Mouse (Mus musculus) stomach, embryonic 16.5 days (tissue): ENCODE results near the gene Scyl1. TPM values are rescaled to one million over a fixed set of nuclear protein-coding genes. Genes with fewer than 3 reads are reported as not detected.
A peak's percentile ranks its signal among the peaks of the same experiment; 100 is the strongest.

ENCODE experiments used
- ATAC-seq: fragments of 200-750 bp; cut with Nextera tagmentation; 2 replicates; pipeline ENCODE4 v1.8.0; 2017; ENCODE audit warnings: moderate number of reproducible peaks, moderate TSS enrichment; ENCODE audit not compliant: insufficient read depth, low FRiP score
- H3K27ac ChIP-seq: fragments of 300-500 bp; sonication (generic); 2 replicates; pipeline ENCODE4 v1.5.1; 2014; ENCODE audit warnings: low read length
- H3K27me3 ChIP-seq: fragments of 300-500 bp; sonication (generic); 2 replicates; pipeline ENCODE4 v1.6.1; 2014; ENCODE audit warnings: low read length, control low read depth, mixed read lengths; ENCODE audit not compliant: control insufficient read depth, insufficient read depth
- H3K36me3 ChIP-seq: fragments of 300-500 bp; sonication (generic); 2 replicates; pipeline ENCODE4 v1.6.1; 2014; ENCODE audit warnings: low read length; ENCODE audit not compliant: control insufficient read depth, insufficient read depth
- H3K4me1 ChIP-seq: fragments of 300-500 bp; sonication (generic); 2 replicates; pipeline ENCODE4 v1.6.1; 2014; ENCODE audit warnings: low read length, control low read depth, mixed read lengths; ENCODE audit not compliant: control insufficient read depth, insufficient read depth
- H3K4me2 ChIP-seq: fragments of 300-500 bp; sonication (generic); 2 replicates; pipeline ENCODE4 v1.6.1; 2014; ENCODE audit warnings: low read depth, low read length, mixed read lengths
- H3K4me3 ChIP-seq: fragments of 300-500 bp; sonication (generic); replicated peaks from 2 replicates; pipeline ENCODE4 v1.5.1; 2014; ENCODE audit warnings: mild to moderate bottlenecking, low read length
- H3K9ac ChIP-seq: fragments of 300-500 bp; sonication (generic); 2 replicates; pipeline ENCODE4 v1.6.1; 2014; ENCODE audit warnings: low read length
- H3K9me3 ChIP-seq: fragments of 300-500 bp; sonication (generic); replicated peaks from 2 replicates; pipeline ENCODE4 v1.6.1; 2016; ENCODE audit warnings: low read length, control low read depth; ENCODE audit not compliant: control insufficient read depth
- WGBS: fragments of 180-500 bp; shearing (Covaris S2); extraction: QIAGEN DNeasy Blood & Tissue Kit; methylation state at CpG from one replicate; pipeline ENCODE4 v1.1.7; 2014; 5-methylcytosine and 5-hydroxymethylcytosine counted together
- polyA plus RNA-seq: library from polyadenylated mRNA; unstranded; fragments of >200 nt; fragmentation: Nextera tagmentation; extraction: Ambion mirVana; gene quantifications from 2 replicates; pipeline ENCODE4 v1.2.1, GENCODE M21; 2015

The Scyl1 gene
- polyA plus RNA-seq, 1 experiment from 2014 or later = 66.3 TPM

DNA sequence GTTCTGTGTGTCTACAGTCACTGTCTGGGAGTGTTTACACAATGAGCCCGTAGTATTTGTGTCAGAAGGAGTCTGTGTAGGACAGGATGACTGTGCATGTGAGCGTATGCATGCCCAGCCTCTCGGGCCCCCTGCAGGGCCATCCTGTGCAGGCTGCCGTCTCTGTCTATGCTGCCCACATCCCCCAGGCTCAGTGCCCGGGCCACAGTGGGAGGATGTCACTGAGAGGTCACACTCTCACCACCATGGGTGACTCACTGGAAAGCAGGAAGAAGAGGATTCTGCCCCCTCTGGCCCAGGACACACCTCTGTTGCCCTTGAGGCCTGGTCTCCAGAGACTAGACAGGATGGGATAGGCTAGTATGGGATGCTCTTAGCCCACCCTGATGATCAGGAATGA is 27.6 kb downstream of the Scyl1 start:
- Histone ChIP-seq H3K36me3 (no peaks in the 10 kb centered on the region), H3K9me3 (no peaks in the 10 kb centered on the region), H3K4me1 (peaks cover 29% of the 10 kb centered on the region), H3K27ac (no peak overlapping the region), H3K9ac (0 out of 2 replicates have a peak overlapping the region, but pooled peaks have one; percentile 95), H3K4me3 (no peak overlapping the region), H3K4me2 (no peak overlapping the region), H3K27me3 (no peaks in the 10 kb centered on the region)
- WGBS = 50% methylated on average over 5 of the region's 5 CpGs
- ATAC-seq = no peak

DNA sequence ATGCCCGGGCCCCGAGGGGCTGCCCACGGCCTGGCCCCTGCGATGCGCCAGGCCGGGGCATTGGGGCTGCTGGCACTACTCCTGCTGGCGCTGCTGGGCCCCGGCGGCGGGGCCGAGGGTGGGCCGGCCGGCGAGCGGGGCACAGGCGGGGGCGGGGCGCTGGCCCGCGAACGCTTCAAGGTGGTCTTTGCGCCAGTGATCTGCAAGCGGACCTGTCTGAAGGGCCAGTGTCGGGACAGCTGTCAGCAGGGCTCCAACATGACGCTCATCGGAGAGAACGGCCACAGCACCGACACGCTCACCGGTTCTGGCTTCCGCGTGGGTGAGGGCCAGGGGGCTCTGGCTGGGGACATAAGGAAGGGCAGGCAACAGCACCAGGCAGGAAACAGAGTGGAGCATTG is 29.0 kb downstream of the Scyl1 start:
- Histone ChIP-seq H3K27me3 (no peaks in the 10 kb centered on the region), H3K4me1 (peaks cover 29% of the 10 kb centered on the region), H3K36me3 (no peaks in the 10 kb centered on the region), H3K4me2 (peak overlapping the region; percentile 96), H3K9ac (peak overlapping the region; percentile 95), H3K9me3 (no peaks in the 10 kb centered on the region), H3K4me3 (peak overlapping the region; percentile 73), H3K27ac (peak overlapping the region; percentile 95)
- ATAC-seq = peak; percentile 5; the same call in 1 of the 2 replicates
- 2% methylated on average over 32 of the region's 32 CpGs for WGBS

- Histone ChIP-seq H3K4me3 (peak overlapping the region; percentile 73), H3K9ac (peak overlapping the region; percentile 95), H3K4me2 (peak overlapping the region; percentile 96), H3K9me3 (no peaks in the 10 kb centered on the region), H3K4me1 (peaks cover 29% of the 10 kb centered on the region), H3K36me3 (no peaks in the 10 kb centered on the region), H3K27me3 (peaks cover 2% of the 10 kb centered on the region; the same call in 1 of the 2 replicates), H3K27ac (peak overlapping the region; percentile 95)
- peak; percentile 87 for ATAC-seq
- under 1% methylated on average over 55 of the region's 55 CpGs for WGBS
These were observed 29.5 kb downstream of the Scyl1 start for GRCm38 (mm10) chr19:5741641-5742240.

DNA sequence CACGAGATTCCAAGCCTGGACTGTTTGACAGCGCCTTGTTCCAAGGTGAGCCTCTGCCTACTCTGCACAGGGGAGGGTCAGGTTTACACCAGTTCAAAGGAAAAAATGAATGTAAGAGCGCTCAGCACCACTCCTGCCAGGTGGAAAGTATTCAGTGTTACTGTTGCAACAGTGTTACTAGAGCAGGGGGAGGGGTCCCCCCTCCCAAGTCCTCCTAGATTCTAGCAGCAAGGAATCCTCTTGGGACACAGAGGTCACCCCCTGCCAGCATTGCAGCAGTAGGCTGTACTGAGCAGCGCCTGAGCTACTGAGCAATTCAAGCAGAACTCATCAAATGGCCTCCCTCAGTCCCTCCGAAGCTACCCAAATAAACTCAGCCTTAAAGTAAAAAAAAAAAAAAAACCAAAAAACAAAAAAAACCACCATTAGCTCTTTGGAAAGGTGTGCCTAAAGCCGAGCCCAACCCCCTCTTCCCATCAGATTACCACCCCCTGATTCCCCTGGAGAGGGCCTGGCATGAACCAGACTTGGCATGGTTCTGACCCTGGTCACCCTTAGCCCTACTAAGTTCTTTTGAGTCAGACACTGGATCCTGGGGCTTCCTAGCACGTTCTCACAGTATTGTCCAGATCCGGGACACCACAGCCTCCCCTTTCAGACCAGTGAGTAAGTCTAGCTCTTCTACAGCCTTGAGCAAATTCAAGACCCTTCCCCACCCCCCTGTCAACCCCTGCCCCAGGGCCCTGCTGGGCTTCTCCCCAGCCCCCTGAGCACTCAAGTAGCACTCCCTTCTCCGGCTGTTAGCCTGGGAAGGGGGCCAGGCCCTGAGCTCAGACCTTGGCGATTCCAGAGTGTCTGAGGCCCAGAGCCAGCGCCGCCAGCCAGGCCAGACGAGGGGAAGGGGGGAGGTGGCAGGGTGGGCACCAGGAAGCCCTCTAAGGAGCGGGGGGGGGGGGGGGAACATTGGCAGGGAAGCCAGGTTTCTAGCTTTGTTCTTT is 30.6 kb downstream of the Scyl1 start, which contains the start of gene Ltbp3:
TSS of gene Ltbp3 (plus strand) at position 585 of the 998 bp plus-strand sequence.
- 34% methylated on average over 13 of the region's 14 CpGs for WGBS

DNA sequence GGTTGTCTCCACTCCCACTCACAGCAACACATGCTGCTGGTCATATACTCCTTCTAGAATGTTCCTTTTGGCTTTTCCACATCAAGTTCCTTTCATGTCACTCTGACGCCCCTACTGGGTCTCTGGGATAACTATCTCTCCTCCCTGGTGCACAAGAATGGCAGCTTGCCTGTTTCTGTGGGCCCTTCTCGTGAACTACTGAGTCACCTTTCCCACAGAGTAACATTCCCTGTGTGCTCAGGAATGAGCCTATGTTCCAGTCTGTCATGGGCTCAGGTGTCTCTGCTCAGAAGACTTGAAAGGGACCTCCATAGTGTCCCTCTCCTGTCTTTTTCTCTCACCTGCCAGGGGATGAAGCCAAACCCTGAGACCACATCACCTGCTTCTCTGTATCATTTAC is 31.8 kb downstream of the Scyl1 start:
- no peak for ATAC-seq
- Histone ChIP-seq H3K4me1 (peaks cover 19% of the 10 kb centered on the region), H3K9ac (no peak overlapping the region), H3K27me3 (peaks cover 4% of the 10 kb centered on the region), H3K4me2 (no peak overlapping the region), H3K27ac (no peak overlapping the region), H3K36me3 (no peaks in the 10 kb centered on the region), H3K4me3 (no peak overlapping the region), H3K9me3 (no peaks in the 10 kb centered on the region)
- WGBS = 50% methylated on average over 2 of the region's 2 CpGs

More for the DNA sequence above, 30.6 kb downstream of the Scyl1 start, which contains the start of gene Ltbp3:
- ATAC-seq = peak; percentile 69
- Histone ChIP-seq H3K36me3 (no peaks in the 10 kb centered on the region), H3K4me2 (peak within 1 kb of the TSS; percentile 96), H3K4me3 (peak within 1 kb of the TSS; percentile 73), H3K27ac (peak within 1 kb of the TSS; percentile 95), H3K27me3 (peaks cover 4% of the 10 kb centered on the region; the same call in 1 of the 2 replicates), H3K9ac (peak within 1 kb of the TSS; percentile 95), H3K4me1 (peaks cover 22% of the 10 kb centered on the region), H3K9me3 (no peaks in the 10 kb centered on the region)

DNA sequence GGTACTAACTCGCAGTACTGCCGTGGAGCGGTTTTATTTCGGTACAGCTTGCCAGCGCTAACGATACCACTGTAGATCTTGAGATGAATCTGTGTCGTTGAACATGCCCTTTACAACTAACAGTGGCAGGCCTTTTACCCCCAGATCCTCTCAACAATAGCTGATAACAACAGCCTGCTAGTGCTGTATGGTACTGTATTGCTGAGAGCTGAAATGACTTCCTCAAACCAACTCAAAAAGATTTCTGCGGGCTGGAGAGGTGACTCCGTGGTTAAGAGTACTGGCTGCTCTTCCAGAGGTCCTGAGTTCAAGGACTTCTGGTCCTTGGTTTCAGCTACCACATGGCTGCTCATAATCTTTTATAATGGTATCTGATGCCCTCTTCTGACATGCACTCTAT is 36.9 kb downstream of the Scyl1 start:
- peaks cover 4% of the 10 kb centered on the region for H3K27me3 ChIP-seq
- no peak overlapping the region for H3K4me3 ChIP-seq
- WGBS = 78% methylated on average over 9 of the region's 9 CpGs
- no peak overlapping the region for H3K27ac ChIP-seq
- H3K9me3 ChIP-seq = no peaks in the 10 kb centered on the region
- ATAC-seq = no peak
- H3K9ac ChIP-seq = no peak overlapping the region
- H3K4me2 ChIP-seq = no peak overlapping the region
- peaks cover 16% of the 10 kb centered on the region for H3K4me1 ChIP-seq
- H3K36me3 ChIP-seq = no peaks in the 10 kb centered on the region

DNA sequence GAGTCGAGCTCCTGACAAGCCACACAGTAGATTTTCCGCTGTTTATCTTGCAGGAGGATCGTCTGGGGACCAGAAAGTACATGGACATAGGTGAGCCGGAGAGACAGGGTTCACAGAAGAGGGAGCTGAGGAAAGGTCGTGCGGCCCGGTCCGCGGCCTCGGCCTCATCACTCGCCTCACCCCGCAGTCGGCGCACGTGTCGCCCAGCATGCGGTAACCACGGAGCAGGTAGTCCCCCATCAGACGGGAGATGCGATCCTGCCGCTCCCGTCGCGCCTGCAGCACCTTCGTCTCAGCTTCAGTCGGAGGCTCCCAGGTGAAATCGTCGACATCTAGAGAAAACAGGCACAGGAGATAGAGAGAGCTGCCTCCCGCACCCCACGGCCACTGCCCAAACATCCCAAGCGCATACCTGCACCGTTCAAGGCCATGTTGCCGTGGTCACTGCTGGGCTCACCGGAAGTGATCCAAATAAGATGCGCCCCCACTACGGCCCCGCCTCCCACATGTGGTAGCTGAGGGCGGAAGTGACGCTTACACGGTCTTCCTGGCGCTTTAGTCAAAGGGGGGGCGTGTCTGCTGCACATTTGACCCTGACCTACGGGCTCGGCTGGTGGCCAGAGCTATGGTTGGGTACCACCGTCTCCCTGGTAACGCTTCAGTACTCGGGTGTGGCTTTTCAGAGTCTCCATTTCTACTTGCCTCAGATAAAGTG is 39.8 kb downstream of the Scyl1 start:
- Histone ChIP-seq H3K4me3 (peak overlapping the region; percentile 85), H3K27me3 (no peaks in the 10 kb centered on the region; the same call in none of the 2 replicates), H3K9ac (peak overlapping the region; percentile 88), H3K4me1 (peaks cover 39% of the 10 kb centered on the region), H3K9me3 (no peaks in the 10 kb centered on the region), H3K4me2 (peak overlapping the region; percentile 88), H3K27ac (no peak overlapping the region; the same call in 1 of the 2 replicates), H3K36me3 (no peaks in the 10 kb centered on the region)
- ATAC-seq = peak; percentile 90
- under 1% methylated on average over 47 of the region's 47 CpGs for WGBS

- no peaks in the 10 kb centered on the region; the same call in none of the 2 replicates for H3K27me3 ChIP-seq
- no peak overlapping the region for H3K27ac ChIP-seq
- peak overlapping the region; percentile 88 for H3K4me2 ChIP-seq
- H3K9me3 ChIP-seq = no peaks in the 10 kb centered on the region
- H3K4me3 ChIP-seq = peak overlapping the region; percentile 85
- 74% methylated on average over 29 of the region's 29 CpGs for WGBS
- H3K4me1 ChIP-seq = peaks cover 44% of the 10 kb centered on the region
- peak overlapping the region; percentile 88 for H3K9ac ChIP-seq
- H3K36me3 ChIP-seq = no peaks in the 10 kb centered on the region
- no peak for ATAC-seq
These were observed 40.7 kb downstream of the Scyl1 start for GRCm38 (mm10) chr19:5730314-5731186.
